Mouse (Mus musculus): Measurements from ENCODE around the gene Inpp4b. TPM values are rescaled to one million over a fixed set of nuclear protein-coding genes. Genes with fewer than 3 reads are reported as not detected.

The Inpp4b gene
- total RNA-seq, 2 experiments from 2014 or later, result 55.4 to 58.2 TPM

- intact Hi-C loops (cut with DNase I), result no loop called here
- no peak for DNase-seq
Observed at GRCm38 (mm10) chr8:81454830-81455229, 112.5 kb downstream of the Inpp4b start.

- DNase-seq, result no peak
- intact Hi-C loops (cut with DNase I), result no loop called here
Observed at GRCm38 (mm10) chr8:81463762-81464161, 121.4 kb downstream of the Inpp4b start.

- intact Hi-C loops (cut with DNase I), result no loop called here
- no peak for DNase-seq
Observed at GRCm38 (mm10) chr8:81466776-81467175, 124.4 kb downstream of the Inpp4b start.

- intact Hi-C loops (cut with DNase I), result loop anchor here (2.0 to 10.0 kb wide), 4 partner anchors 328 to 1266 kb away; no protein-coding TSS in a partner anchor
- DNase-seq, result peak in 1 of 2 experiments; percentile 23
Observed at GRCm38 (mm10) chr8:81478674-81479073, 136.3 kb downstream of the Inpp4b start.

GRCm38 (mm10) chr8:81483834-81484233, 141.5 kb downstream of the Inpp4b start:
- no peak for DNase-seq
- intact Hi-C loops (cut with DNase I), result no loop called here

- intact Hi-C loops (cut with DNase I), result no loop called here
- DNase-seq, result no peak
Observed at GRCm38 (mm10) chr8:81485626-81486025, 143.3 kb downstream of the Inpp4b start.

GRCm38 (mm10) chr8:81489894-81490661, 147.7 kb downstream of the Inpp4b start:
- intact Hi-C loops (cut with DNase I), result no loop called here
- DNase-seq, result no peak

- no peak for DNase-seq
- intact Hi-C loops (cut with DNase I), result no loop called here
Observed at GRCm38 (mm10) chr8:81491097-81491705, 148.8 kb downstream of the Inpp4b start.

- intact Hi-C loops (cut with DNase I), result no loop called here
- no peak for DNase-seq
Observed at GRCm38 (mm10) chr8:81491706-81492204, 149.4 kb downstream of the Inpp4b start.

GRCm38 (mm10) chr8:81494823-81495222, 152.5 kb downstream of the Inpp4b start:
- intact Hi-C loops (cut with DNase I), result no loop called here
- no peak for DNase-seq

GRCm38 (mm10) chr8:81497646-81498045, 155.3 kb downstream of the Inpp4b start:
- no peak for DNase-seq
- intact Hi-C loops (cut with DNase I), result no loop called here

- intact Hi-C loops (cut with DNase I), result no loop called here
- no peak for DNase-seq
Observed at GRCm38 (mm10) chr8:81502216-81502615, 159.9 kb downstream of the Inpp4b start.

- DNase-seq, result no peak
- intact Hi-C loops (cut with DNase I), result no loop called here
Observed at GRCm38 (mm10) chr8:81502982-81503381, 160.6 kb downstream of the Inpp4b start.

- DNase-seq, result no peak
- intact Hi-C loops (cut with DNase I), result no loop called here
Observed at GRCm38 (mm10) chr8:81512826-81513225, 170.5 kb downstream of the Inpp4b start.

- intact Hi-C loops (cut with DNase I), result no loop called here
- no peak for DNase-seq
Observed at GRCm38 (mm10) chr8:81514425-81514824, 172.1 kb downstream of the Inpp4b start.

GRCm38 (mm10) chr8:81522085-81522484, 179.7 kb downstream of the Inpp4b start:
- intact Hi-C loops (cut with DNase I), result no loop called here
- no peak for DNase-seq

- intact Hi-C loops (cut with DNase I), result no loop called here
- DNase-seq, result no peak
Observed at GRCm38 (mm10) chr8:81524561-81524960, 182.2 kb downstream of the Inpp4b start.

GRCm38 (mm10) chr8:81527661-81528060, 185.3 kb downstream of the Inpp4b start:
- intact Hi-C loops (cut with DNase I), result no loop called here
- DNase-seq, result no peak

GRCm38 (mm10) chr8:81538310-81538709, 196.0 kb downstream of the Inpp4b start:
- no peak for DNase-seq
- intact Hi-C loops (cut with DNase I), result no loop called here

GRCm38 (mm10) chr8:81558550-81558949, 216.2 kb downstream of the Inpp4b start:
- intact Hi-C loops (cut with DNase I), result no loop called here
- DNase-seq, result no peak

- intact Hi-C loops (cut with DNase I), result no loop called here
- no peak for DNase-seq
Observed at GRCm38 (mm10) chr8:81562405-81562804, 220.0 kb downstream of the Inpp4b start.

- intact Hi-C loops (cut with DNase I), result no loop called here
- DNase-seq, result no peak
Observed at GRCm38 (mm10) chr8:81565484-81565883, 223.1 kb downstream of the Inpp4b start.
